Mouse (Mus musculus): ENCODE data around the gene Gm3952. TPM values are rescaled to one million over a fixed set of nuclear protein-coding genes. Genes with fewer than 3 reads are reported as not detected.

Gene Gm3952
- polyA plus RNA-seq (2015; fragmentation: Nextera tagmentation; extraction: Ambion mirVana) = not detected in 2 replicates

DNA sequence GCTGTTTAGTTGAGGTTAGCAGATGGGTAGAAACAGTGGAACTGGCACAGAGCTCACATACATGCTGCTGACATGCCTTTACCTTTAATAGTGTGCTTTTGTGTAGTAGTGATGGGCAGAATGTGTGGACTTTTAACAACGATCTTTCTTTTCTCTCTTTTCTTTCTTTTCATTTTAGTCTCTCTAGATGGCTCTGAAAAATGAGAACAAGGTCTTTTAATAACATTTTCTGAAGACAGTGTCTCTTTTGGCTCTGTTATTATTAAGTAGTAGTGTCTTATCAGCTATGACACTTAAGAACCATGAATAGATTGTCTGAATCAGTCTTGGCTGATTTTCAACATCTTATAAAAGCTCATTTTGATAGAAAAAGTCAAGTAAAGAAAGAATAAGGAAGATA lies at the start of gene Gm3952:
Gm3952 (minus strand) TSS at position 101 of the 400 bp plus-strand sequence.
- no peak within 1 kb of the TSS for H3K9ac ChIP-seq (ENCODE audit: low read length)
- H3K4me2 ChIP-seq (ENCODE audit: low read depth, low read length) = no peak within 1 kb of the TSS
- no peak within 1 kb of the TSS for H3K4me3 ChIP-seq (replicated peaks; ENCODE audit: low read length)
- no peaks in the 10 kb centered on the region for H3K36me3 ChIP-seq (ENCODE audit: control insufficient read depth, insufficient read depth, low read length)
- no peaks in the 10 kb centered on the region for H3K9me3 ChIP-seq (replicated peaks; ENCODE audit: control insufficient read depth, low read length)
- WGBS = 87% methylated on average over 1 of the region's 1 CpGs
- H3K4me1 ChIP-seq (ENCODE audit: control insufficient read depth, insufficient read depth, low read length) = no peaks in the 10 kb centered on the region
- no peak within 1 kb of the TSS for H3K27ac ChIP-seq (ENCODE audit: low read length)
- ATAC-seq (ENCODE audit: insufficient read depth, low FRiP score) = no peak
- H3K27me3 ChIP-seq (ENCODE audit: control insufficient read depth, insufficient read depth, low read length) = no peaks in the 10 kb centered on the region

DNA sequence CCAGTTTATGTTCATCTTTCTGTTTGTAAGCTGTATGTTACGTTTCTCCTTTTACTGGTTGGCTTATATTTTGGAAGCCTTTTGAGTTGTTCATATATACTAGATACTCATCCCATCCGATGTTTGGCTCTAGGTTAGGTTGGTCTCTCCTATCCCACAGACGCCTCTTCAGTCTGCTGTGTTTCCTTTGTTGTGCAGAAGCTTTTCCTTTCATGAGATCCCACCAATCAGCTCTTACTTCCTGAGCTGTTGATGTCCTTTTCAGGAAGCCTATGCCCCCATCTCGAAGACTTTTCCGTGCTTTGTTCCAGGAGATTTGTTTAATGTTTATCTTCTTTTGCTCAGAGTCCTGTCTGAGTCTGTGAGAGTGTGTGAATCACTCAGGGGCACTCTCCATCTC lies 45.3 kb upstream of the Gm3952 start:
- no peaks in the 10 kb centered on the region for H3K4me1 ChIP-seq (ENCODE audit: control insufficient read depth, insufficient read depth, low read length)
- no peak for ATAC-seq (ENCODE audit: insufficient read depth, low FRiP score)
- no peak overlapping the region for H3K27ac ChIP-seq (ENCODE audit: low read length)
- H3K4me3 ChIP-seq (replicated peaks; ENCODE audit: low read length) = no peak overlapping the region
- H3K36me3 ChIP-seq (ENCODE audit: control insufficient read depth, insufficient read depth, low read length) = no peaks in the 10 kb centered on the region
- H3K9ac ChIP-seq (ENCODE audit: low read length) = no peak overlapping the region
- H3K4me2 ChIP-seq (ENCODE audit: low read depth, low read length) = no peak overlapping the region
- no peaks in the 10 kb centered on the region for H3K27me3 ChIP-seq (ENCODE audit: control insufficient read depth, insufficient read depth, low read length)
- no peaks in the 10 kb centered on the region for H3K9me3 ChIP-seq (replicated peaks; ENCODE audit: control insufficient read depth, low read length)
- 45% methylated on average over 5 of the region's 5 CpGs for WGBS

DNA sequence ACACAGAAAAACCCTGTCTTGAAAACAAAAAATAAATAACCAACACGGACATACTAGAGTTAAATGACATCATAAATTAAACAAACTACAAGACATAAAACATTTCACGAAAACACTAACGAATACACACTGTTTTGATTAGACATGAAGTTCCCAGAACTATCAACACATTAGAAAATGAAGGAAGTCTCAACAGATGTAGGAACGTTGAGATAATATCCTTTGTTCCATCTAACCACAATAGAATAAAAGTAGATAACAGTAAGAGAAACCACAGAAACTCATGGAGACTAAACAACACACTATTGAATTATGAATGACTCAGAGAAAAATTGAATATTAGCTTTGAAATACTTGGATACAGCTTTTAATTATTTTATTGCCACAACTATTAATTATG lies 14.0 kb upstream of the Gm3952 start:
- 66% methylated on average over 4 of the region's 4 CpGs for WGBS
- Histone ChIP-seq H3K4me3 (replicated peaks; ENCODE audit: low read length) (no peak overlapping the region), H3K4me2 (ENCODE audit: low read depth, low read length) (no peak overlapping the region), H3K9me3 (replicated peaks; ENCODE audit: control insufficient read depth, low read length) (no peaks in the 10 kb centered on the region), H3K4me1 (ENCODE audit: control insufficient read depth, insufficient read depth, low read length) (no peaks in the 10 kb centered on the region), H3K36me3 (ENCODE audit: control insufficient read depth, insufficient read depth, low read length) (no peaks in the 10 kb centered on the region), H3K27ac (ENCODE audit: low read length) (no peak overlapping the region), H3K9ac (ENCODE audit: low read length) (no peak overlapping the region), H3K27me3 (ENCODE audit: control insufficient read depth, insufficient read depth, low read length) (no peaks in the 10 kb centered on the region)
- ATAC-seq (ENCODE audit: insufficient read depth, low FRiP score) = no peak

DNA sequence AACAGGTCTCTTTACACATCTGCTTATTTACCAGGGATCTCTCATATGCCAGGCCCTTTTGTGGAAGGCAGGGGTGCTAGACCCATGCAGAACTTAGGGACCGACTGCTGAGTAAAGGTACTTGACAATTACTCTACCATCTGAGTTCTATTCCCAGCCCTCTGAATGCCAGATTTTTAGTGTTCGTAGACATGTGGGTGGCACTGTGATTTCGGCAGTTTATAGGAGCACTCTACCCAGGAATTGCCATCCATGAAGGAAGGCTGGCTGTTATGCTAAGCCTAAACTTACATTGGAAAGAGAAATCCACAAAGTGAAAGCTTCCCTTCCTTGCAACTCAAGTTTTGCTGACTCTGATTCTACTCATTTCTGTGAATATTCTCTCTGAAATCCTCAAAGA lies 62.8 kb downstream of the Gm3952 start:
- Histone ChIP-seq H3K4me1 (ENCODE audit: control insufficient read depth, insufficient read depth, low read length) (no peaks in the 10 kb centered on the region), H3K4me3 (replicated peaks; ENCODE audit: low read length) (no peak overlapping the region), H3K27ac (ENCODE audit: low read length) (no peak overlapping the region), H3K4me2 (ENCODE audit: low read depth, low read length) (no peak overlapping the region), H3K9me3 (replicated peaks; ENCODE audit: control insufficient read depth, low read length) (no peaks in the 10 kb centered on the region), H3K27me3 (ENCODE audit: control insufficient read depth, insufficient read depth, low read length) (no peaks in the 10 kb centered on the region), H3K9ac (ENCODE audit: low read length) (no peak overlapping the region), H3K36me3 (ENCODE audit: control insufficient read depth, insufficient read depth, low read length) (peaks cover 23% of the 10 kb centered on the region)
- WGBS = 93% methylated on average over 3 of the region's 3 CpGs
- no peak for ATAC-seq (ENCODE audit: insufficient read depth, low FRiP score)

DNA sequence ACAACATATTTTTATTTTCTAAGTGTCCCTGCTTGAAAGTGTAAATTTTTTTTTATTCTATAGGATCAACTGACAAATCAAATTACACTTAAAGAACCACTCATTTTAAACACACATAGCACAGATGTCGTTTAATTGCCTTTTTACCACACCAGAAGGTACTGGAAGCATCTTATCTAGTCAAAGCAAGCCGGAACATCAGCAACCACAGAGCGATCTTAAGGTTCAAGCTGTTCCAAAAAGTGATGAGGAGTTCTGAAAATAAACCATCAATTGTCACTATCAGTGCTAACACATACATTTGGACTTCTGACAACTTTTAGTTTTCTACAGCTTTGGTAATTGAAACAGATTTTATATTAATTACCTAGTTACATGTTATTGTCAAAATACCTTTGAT lies 64.4 kb downstream of the Gm3952 start:
- Histone ChIP-seq H3K9ac (ENCODE audit: low read length) (no peak overlapping the region), H3K9me3 (replicated peaks; ENCODE audit: control insufficient read depth, low read length) (no peaks in the 10 kb centered on the region), H3K27ac (ENCODE audit: low read length) (no peak overlapping the region), H3K27me3 (ENCODE audit: control insufficient read depth, insufficient read depth, low read length) (no peaks in the 10 kb centered on the region), H3K4me3 (replicated peaks; ENCODE audit: low read length) (no peak overlapping the region), H3K4me2 (ENCODE audit: low read depth, low read length) (no peak overlapping the region), H3K36me3 (ENCODE audit: control insufficient read depth, insufficient read depth, low read length) (peaks cover 27% of the 10 kb centered on the region), H3K4me1 (ENCODE audit: control insufficient read depth, insufficient read depth, low read length) (no peaks in the 10 kb centered on the region)
- no peak for ATAC-seq (ENCODE audit: insufficient read depth, low FRiP score)
- 93% methylated on average over 3 of the region's 3 CpGs for WGBS

DNA sequence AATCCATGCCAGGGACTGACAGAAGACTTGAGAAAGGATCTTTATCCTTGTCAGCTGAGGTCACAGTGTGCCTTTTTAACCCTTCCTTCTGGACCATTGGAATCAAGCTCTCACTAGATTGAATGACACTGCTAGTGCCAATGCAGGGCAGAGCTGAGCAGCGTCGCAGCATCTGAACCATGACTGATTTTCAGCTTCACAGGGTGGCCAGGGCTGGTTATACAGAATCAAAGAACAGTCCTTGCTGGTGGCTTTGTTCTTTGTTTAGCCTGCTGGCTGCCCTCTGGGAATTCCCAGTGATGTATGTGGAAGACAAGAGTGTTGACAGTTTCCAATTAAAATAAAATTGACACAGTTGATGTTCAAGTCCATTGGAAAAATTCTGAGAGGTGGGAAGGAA lies 66.2 kb downstream of the Gm3952 start:
- Histone ChIP-seq H3K27me3 (ENCODE audit: control insufficient read depth, insufficient read depth, low read length) (no peaks in the 10 kb centered on the region), H3K27ac (ENCODE audit: low read length) (no peak overlapping the region), H3K4me1 (ENCODE audit: control insufficient read depth, insufficient read depth, low read length) (no peaks in the 10 kb centered on the region), H3K36me3 (ENCODE audit: control insufficient read depth, insufficient read depth, low read length) (peaks cover 27% of the 10 kb centered on the region), H3K9me3 (replicated peaks; ENCODE audit: control insufficient read depth, low read length) (no peaks in the 10 kb centered on the region), H3K4me3 (replicated peaks; ENCODE audit: low read length) (no peak overlapping the region), H3K9ac (ENCODE audit: low read length) (no peak overlapping the region), H3K4me2 (ENCODE audit: low read depth, low read length) (no peak overlapping the region)
- 91% methylated on average over 2 of the region's 2 CpGs for WGBS
- no peak for ATAC-seq (ENCODE audit: insufficient read depth, low FRiP score)

DNA sequence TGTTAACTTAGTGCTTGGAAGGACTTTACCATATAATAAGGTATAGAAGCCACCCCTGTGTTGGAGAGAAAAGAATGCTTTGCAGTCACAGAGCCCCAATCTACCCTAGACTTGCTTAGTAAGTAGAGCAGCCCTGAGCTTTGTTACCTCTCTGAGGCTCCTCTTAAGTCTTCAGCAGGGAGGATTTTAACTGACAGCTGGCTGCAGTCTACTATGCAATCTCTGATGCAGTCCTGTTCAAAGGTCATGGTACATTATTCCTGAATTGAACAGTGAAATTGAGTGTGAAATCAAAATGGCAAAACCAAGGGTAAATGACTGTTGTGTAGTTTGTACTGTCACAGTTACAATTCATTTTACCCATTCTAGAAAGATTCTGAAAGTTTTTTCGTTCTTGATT lies 71.3 kb downstream of the Gm3952 start:
- WGBS = 98% methylated on average over 1 of the region's 1 CpGs

DNA sequence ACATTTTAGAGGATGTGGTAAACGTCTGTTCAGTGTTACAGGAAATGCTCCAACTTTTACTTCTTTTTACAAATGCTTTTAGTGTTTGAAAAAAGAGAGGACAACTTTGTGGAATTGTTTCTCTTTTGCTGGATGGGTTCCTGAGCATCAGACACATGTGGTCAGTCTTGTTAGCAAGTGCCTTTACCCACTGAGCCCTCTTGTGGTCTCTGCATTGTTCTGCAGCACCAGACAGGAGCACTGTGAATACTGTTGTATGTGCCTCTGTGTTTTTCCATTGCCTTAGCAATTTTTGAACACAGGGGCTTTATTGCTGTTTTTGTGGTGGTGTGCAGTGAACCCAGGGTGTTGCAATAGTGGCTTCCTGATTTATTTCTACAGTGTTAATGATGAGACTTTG lies 73.7 kb downstream of the Gm3952 start:
- peaks cover 15% of the 10 kb centered on the region for H3K36me3 ChIP-seq (ENCODE audit: control insufficient read depth, insufficient read depth, low read length)
- no peak overlapping the region for H3K4me3 ChIP-seq (replicated peaks; ENCODE audit: low read length)
- WGBS = 47% methylated on average over 1 of the region's 1 CpGs
- no peaks in the 10 kb centered on the region for H3K4me1 ChIP-seq (ENCODE audit: control insufficient read depth, insufficient read depth, low read length)
- no peaks in the 10 kb centered on the region for H3K27me3 ChIP-seq (ENCODE audit: control insufficient read depth, insufficient read depth, low read length)
- H3K27ac ChIP-seq (ENCODE audit: low read length) = no peak overlapping the region
- H3K9me3 ChIP-seq (replicated peaks; ENCODE audit: control insufficient read depth, low read length) = no peaks in the 10 kb centered on the region
- no peak overlapping the region for H3K4me2 ChIP-seq (ENCODE audit: low read depth, low read length)
- H3K9ac ChIP-seq (ENCODE audit: low read length) = no peak overlapping the region
- no peak for ATAC-seq (ENCODE audit: insufficient read depth, low FRiP score)

More for the DNA sequence above, 71.3 kb downstream of the Gm3952 start:
- H3K9me3 ChIP-seq (replicated peaks; ENCODE audit: control insufficient read depth, low read length) = no peaks in the 10 kb centered on the region
- H3K27ac ChIP-seq (ENCODE audit: low read length) = no peak overlapping the region
- no peak overlapping the region for H3K9ac ChIP-seq (ENCODE audit: low read length)
- no peaks in the 10 kb centered on the region for H3K4me1 ChIP-seq (ENCODE audit: control insufficient read depth, insufficient read depth, low read length)
- ATAC-seq (ENCODE audit: insufficient read depth, low FRiP score) = no peak
- no peak overlapping the region for H3K4me3 ChIP-seq (replicated peaks; ENCODE audit: low read length)
- no peak overlapping the region for H3K4me2 ChIP-seq (ENCODE audit: low read depth, low read length)
- no peaks in the 10 kb centered on the region for H3K27me3 ChIP-seq (ENCODE audit: control insufficient read depth, insufficient read depth, low read length)
- peaks cover 19% of the 10 kb centered on the region for H3K36me3 ChIP-seq (ENCODE audit: control insufficient read depth, insufficient read depth, low read length)

DNA sequence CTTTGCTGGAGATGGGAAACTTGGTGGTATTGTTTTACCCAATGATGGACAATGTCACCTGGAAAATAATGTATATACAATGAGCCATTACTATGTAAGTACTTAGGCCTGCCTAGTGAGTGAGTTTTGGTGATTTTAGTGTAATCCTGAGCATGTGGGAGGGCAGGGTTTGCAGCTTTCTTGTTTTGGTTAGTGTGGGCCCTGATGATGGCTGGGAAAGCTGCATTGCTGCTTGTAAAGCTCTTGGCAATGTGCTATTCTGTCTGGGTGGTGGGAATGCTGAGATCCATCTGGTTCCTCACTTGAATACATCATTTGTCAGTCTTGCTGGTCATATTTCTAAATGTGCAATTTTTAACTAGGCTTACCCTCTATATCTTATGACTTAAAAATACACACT lies 82.3 kb downstream of the Gm3952 start:
- no peak for ATAC-seq (ENCODE audit: insufficient read depth, low FRiP score)
- Histone ChIP-seq H3K27ac (ENCODE audit: low read length) (no peak overlapping the region), H3K4me2 (ENCODE audit: low read depth, low read length) (no peak overlapping the region), H3K4me1 (ENCODE audit: control insufficient read depth, insufficient read depth, low read length) (no peaks in the 10 kb centered on the region), H3K4me3 (replicated peaks; ENCODE audit: low read length) (no peak overlapping the region), H3K9me3 (replicated peaks; ENCODE audit: control insufficient read depth, low read length) (no peaks in the 10 kb centered on the region), H3K9ac (ENCODE audit: low read length) (no peak overlapping the region), H3K27me3 (ENCODE audit: control insufficient read depth, insufficient read depth, low read length) (no peaks in the 10 kb centered on the region), H3K36me3 (ENCODE audit: control insufficient read depth, insufficient read depth, low read length) (peaks cover 19% of the 10 kb centered on the region)

DNA sequence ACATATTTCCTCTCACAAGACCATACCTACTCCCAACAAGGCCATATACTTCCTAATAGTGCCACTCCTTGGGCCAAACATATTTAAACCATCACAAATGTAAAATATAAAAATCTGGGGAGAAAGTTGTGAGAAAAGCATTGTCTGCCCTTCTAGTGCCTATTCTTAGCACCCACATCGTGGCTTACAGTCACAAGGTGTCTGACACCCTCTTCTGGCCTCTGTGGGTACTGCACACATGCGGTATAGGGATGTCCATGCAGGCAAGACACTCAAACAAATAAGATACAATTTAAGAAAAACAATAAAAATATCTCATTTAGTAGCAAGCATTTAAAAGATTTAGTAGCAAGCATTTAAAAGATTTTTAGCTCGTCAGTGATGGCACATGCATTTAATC lies 89.2 kb downstream of the Gm3952 start:
- Histone ChIP-seq H3K27me3 (ENCODE audit: control insufficient read depth, insufficient read depth, low read length) (no peaks in the 10 kb centered on the region), H3K9ac (ENCODE audit: low read length) (no peak overlapping the region), H3K27ac (ENCODE audit: low read length) (no peak overlapping the region), H3K36me3 (ENCODE audit: control insufficient read depth, insufficient read depth, low read length) (peaks cover 20% of the 10 kb centered on the region), H3K4me1 (ENCODE audit: control insufficient read depth, insufficient read depth, low read length) (no peaks in the 10 kb centered on the region; the same call in 1 of the 2 replicates), H3K4me2 (ENCODE audit: low read depth, low read length) (no peak overlapping the region), H3K4me3 (replicated peaks; ENCODE audit: low read length) (no peak overlapping the region), H3K9me3 (replicated peaks; ENCODE audit: control insufficient read depth, low read length) (no peaks in the 10 kb centered on the region)
- no peak for ATAC-seq (ENCODE audit: insufficient read depth, low FRiP score)
- WGBS = 46% methylated on average over 3 of the region's 3 CpGs

Measured in stomach, embryonic 16.5 days (tissue).